Mouse (Mus musculus) retina, adult 2 months (tissue): ENCODE data around the gene Lrrc1.

Experiments
- DNase-seq: peaks from one replicate; pipeline ENCODE4 v3.0.0-alpha.2; 2012; ENCODE audit warnings: low read depth, low spot score

Lrrc1 gene

DNA sequence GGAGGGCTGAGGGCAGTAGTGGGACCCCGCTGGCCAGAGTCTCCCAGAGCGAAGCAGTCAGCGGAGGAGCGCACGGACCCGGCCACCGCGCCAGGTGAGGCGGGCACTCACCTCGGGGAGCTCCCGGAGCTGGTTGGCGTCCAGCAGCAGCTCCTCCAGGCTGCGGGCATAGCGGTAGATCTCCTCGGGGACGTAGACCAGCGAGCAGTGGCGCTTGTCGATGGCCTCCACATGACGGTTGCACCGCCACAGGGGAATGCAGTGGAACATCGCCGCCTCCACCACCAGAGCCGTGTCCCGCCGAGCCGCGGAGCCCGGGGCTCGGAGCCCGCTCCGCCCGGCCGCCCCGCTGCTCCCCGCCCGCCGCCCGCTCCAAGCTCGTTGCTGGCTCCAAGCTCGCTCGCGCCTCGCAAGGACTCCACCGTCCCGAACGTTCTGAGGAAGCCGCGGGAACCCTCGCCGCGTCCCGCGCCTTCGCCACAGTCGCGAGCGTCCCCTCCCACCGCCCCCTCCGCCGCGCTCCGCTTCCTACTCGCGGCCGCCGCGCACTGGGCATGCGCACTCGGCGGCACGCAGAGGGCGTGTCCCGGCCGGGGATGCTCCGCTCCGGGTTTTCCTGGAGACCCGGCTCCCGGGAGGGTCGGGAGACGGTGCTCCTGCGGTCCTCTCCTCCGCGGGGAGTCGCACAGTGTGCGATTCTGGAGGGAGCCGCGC, at the start of gene Lrrc1:
Gene Lrrc1, minus strand, starts transcription at position 517 of the 714 bp plus-strand sequence.
- DNase-seq = peak; percentile 81

- DNase-seq = no peak
Observed at GRCm38 (mm10) chr9:77592423-77592822, 47.8 kb upstream of the Lrrc1 start.

DNA sequence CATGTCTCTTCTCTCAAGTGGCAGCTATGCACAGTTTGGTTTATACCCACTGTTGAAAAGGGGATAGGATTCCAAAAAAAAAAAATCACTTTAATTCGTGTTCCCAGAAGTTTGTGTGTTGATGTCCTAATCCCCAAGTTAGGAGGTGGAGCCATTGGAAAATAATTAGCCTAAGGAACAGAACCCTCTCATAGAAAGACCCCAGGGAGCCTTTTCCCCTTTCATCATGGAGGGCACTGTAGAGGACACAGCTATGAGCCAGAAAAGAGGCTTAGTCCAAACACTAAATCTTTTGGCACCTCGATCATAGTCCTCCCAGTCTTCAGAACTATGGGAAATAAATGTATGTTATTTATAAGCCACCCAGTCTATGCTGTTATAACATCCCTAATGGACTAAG, 44.8 kb upstream of the Lrrc1 start:
- no peak for DNase-seq

GRCm38 (mm10) chr9:77587616-77588015, 42.9 kb upstream of the Lrrc1 start:
- DNase-seq = no peak

GRCm38 (mm10) chr9:77586806-77587591, 42.3 kb upstream of the Lrrc1 start:
- DNase-seq = no peak

- DNase-seq = no peak
Observed at GRCm38 (mm10) chr9:77584746-77585145, 40.1 kb upstream of the Lrrc1 start.

- no peak for DNase-seq
Observed at GRCm38 (mm10) chr9:77583302-77583701, 38.6 kb upstream of the Lrrc1 start.

- DNase-seq = no peak
Observed at GRCm38 (mm10) chr9:77579827-77580226, 35.2 kb upstream of the Lrrc1 start.

DNA sequence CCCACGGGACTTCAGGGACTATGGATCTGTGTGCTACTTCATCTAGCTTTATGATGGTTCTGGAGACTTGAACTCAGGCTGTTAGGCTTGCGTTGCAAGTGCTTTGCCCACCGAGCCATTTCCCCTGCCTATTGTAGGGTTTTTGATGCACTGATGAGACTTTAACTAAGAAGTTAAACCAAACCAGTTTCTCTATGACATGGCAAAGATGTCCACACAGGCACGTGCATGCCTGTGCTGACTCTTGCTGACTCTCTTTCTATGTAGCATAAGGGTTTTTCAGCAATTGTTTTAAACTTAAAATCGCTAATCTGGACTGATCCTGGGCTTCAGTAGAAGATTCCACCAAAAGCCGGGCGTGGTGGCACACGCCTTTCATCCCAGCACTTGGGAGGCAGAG, 33.3 kb upstream of the Lrrc1 start:
- no peak for DNase-seq

DNA sequence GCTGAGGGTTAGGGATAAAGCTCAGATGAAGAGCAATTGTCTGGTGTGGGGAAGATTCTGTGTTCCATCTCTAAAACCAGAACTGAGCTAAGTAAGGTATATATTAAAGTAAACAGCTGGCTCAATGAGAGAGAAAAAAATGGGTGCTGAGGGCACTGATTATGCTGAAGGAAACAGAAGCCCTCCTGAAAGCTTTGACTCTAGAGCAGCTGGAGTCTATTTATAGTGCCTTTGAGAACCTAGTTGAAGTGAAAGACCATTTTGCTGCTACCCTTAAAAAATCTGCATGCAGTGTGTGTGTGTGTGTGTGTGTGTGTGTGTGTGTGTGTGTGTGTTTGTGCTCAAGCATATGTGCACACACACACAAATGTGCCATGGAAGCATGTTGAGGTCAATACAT, 32.7 kb upstream of the Lrrc1 start:
- DNase-seq = no peak

- no peak for DNase-seq
Observed at GRCm38 (mm10) chr9:77576320-77576719, 31.6 kb upstream of the Lrrc1 start.

- DNase-seq = peak; percentile 59
Observed at GRCm38 (mm10) chr9:77574996-77575395, 30.3 kb upstream of the Lrrc1 start.

- no peak for DNase-seq
Observed at GRCm38 (mm10) chr9:77571851-77572250, 27.2 kb upstream of the Lrrc1 start.

DNA sequence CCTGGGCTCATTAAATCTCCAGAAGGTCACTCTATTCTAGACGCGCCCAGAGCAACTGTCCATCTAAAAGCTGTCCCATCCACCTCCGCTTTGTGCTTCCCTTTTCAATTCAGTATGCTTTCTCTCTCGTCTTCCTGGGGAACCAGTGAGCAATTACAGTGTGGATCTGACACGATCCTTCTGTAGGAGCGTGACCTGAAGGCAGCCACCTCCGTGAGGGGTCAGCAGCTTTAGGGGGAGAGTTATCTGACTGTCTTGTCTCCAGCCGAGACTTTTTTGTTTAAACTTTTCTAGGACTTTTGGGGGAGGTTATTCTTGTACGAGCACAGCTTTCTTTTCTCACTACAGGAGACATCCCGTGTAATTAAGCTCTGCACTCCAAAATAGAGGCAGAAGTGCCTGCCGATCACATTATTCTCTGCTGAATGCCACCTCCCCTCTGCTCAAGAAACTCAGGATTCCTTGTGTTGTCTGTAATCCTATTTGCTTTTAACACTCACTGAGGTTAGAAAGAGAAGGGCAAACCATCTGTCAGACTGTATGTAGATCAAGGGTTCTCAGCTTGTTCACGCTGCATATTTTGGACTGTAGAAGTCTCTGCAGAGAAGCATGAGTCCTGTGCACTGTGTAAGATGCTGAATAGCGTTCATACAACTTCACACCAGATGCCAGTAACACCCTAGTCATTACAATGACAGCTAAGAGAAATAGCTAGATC, 24.3 kb upstream of the Lrrc1 start:
- no peak for DNase-seq

DNA sequence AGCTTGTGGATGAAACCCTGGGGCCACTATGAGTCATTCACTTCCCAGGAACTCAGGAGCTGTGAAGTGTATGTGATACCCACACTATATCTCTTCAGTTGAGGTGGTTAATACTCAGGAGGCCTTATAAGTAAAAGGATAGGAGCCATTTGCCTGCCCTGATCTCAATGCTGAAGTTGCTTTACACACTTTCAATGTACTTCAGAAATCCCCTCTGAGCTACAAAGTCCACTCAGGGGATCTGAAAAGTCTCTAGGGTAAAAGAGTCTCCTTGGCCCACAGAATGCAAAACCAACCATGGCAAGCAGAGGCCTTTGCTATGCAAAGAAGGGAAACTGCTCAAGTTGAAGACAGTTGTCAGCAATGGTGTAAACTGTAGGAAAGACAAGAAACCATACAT, 17.2 kb upstream of the Lrrc1 start:
- no peak for DNase-seq

- no peak for DNase-seq
Observed at GRCm38 (mm10) chr9:77557963-77558362, 13.3 kb upstream of the Lrrc1 start.

- no peak for DNase-seq
Observed at GRCm38 (mm10) chr9:77557181-77557580, 12.5 kb upstream of the Lrrc1 start.

DNA sequence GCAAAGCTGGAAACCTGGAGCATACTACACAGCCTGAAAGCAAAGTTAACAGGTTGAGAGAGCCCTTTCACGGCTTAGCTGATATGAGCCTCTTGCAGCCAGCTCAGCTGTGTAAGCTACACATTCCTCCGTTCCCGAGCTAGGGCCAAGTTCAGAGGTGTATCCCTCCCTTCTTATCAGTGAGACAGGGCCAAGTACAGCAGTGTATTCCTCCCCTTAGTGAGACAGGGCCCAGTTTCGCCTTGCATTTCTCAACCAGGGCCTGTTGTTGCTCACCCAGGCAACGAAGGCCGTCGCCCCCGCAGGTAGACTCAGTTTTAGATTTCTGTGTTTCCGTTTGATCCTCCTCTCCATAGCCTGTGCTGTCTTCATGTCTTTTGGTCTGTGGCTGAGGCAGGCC, 11.8 kb upstream of the Lrrc1 start:
- no peak for DNase-seq

- no peak for DNase-seq
Observed at GRCm38 (mm10) chr9:77553465-77553864, 8.8 kb upstream of the Lrrc1 start.

DNA sequence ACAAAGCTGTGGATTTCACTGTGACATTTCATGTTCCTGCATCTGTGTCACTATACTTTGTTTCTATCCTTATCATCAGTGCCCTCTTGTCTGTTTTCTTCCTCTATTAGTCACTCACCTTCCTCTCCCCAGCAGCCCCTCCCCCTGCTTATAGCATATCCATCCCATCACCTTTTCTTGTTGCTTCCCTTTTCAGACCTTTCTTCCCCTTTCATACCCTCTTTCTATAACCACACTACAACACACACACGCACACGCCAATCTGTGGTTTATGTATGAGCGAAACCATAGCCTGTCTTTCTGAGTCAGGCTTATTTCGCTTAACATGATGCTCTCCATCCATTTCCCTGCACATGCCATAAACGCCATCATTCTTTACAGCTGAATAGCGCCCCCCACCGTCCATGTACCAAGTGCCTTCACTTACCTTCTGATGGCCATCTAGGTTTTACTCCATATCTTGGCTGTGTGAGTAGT, 6.4 kb upstream of the Lrrc1 start:
- no peak for DNase-seq

DNA sequence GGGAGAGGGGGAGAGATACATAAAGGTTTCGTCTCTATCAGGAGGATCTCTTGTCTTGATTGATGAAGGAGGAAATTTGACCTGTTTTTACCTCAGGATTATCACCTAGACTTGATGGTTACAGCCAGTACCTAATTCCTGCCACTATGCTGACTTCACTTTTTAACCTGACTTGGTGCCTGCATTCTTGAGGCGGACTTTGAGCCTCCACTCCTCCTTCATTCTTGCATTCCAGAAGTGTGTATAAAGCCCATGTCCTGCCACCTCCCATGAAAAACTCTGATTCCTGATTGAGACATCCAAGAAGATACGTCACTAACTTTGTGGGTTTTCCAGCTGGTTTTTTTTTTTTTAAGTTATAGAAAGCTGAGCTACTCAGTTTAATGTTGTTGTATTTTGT, 1.3 kb upstream of the Lrrc1 start:
- no peak for DNase-seq

- DNase-seq = no peak
Observed at GRCm38 (mm10) chr9:77545068-77545421, 375 bp upstream of the Lrrc1 start.
